Mouse (Mus musculus): ENCODE data around the gene Slc5a3. TPM values are rescaled to one million over a fixed set of nuclear protein-coding genes. Genes with fewer than 3 reads are reported as not detected.

Gene Slc5a3
- total and polyA plus RNA-seq, 3 experiments, result 2.9 to 6.7 TPM; not detected in 1

DNA sequence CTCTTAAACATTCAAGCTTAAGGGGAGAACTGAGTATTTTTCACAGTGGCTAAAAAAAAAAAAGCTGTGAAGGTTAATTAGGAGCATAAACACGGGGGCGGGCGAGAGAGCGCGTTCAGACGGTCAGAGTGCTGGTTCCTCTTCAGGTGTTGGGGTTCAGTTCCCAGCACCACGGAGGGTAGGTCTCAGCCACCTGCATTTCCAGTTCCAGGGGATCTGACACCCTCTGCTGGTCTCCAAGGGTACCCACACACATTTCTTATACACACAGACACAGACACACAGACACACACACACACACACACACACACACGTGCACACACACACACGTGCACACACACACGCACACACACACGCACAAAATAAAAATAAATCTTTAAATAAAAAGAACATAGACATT is 18.2 kb upstream of the Slc5a3 start:
- DNase-seq (ENCODE audit: low read depth, low spot score), result no peak
- H3K27ac ChIP-seq (ENCODE audit: control insufficient read depth, low read depth, low read length), result no peak overlapping the region
- no peak overlapping the region for H3K9ac ChIP-seq (ENCODE audit: control insufficient read depth, low read depth, low read length, poor library complexity, severe bottlenecking)

DNA sequence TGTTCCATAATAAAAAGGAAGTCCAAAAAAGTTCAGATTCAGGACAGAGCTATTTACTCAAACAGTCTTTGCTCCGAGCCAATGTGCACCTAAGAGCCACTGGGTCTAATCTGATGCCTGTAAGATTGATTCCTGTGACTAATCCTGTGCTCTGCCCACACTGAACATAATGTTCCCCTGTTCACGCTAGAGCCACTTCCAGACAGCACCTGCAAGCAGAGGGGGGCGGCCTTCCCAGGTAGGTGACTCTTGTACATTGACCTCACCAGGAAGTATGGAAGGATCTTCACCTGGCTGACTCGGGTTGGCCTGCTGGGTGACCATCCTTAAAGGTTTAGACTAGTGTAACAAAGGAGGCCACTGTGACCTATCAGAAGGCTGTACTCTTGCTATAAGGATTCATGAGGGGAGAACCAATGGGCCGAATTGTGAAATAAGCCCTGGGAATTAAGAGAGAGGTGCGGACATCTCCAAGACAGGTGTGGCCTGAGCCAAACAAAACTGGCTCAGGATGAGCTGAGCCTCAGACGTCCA is 6.3 kb upstream of the Slc5a3 start:
- Histone ChIP-seq H3K9me3 (replicated peaks; ENCODE audit: insufficient read depth, low read length) (no peaks in the 10 kb centered on the region), H3K27me3 (ENCODE audit: control insufficient read depth in 1 of 2, insufficient read depth in 2 of 2, low read length in 2 of 2) (peaks cover 0 to 3% of the 10 kb centered on the region in 2 experiments; a peak in 3 of 4 replicates), H3K79me2 (ENCODE audit: control insufficient read depth, insufficient read depth, low read length, poor library complexity) (no peaks in the 10 kb centered on the region), H3K9ac (ENCODE audit: control insufficient read depth, low read depth, low read length, poor library complexity, severe bottlenecking) (no peak overlapping the region), H3K36me3 (ENCODE audit: control insufficient read depth in 1 of 2, insufficient read depth in 2 of 2, low read length in 2 of 2) (no peaks in the 10 kb centered on the region), H3K4me3 (ENCODE audit: control insufficient read depth in 1 of 2, insufficient read depth in 1 of 2, low read depth in 2 of 2, low read length in 2 of 2) (no peak overlapping the region), H3K27ac (ENCODE audit: control insufficient read depth, low read depth, low read length) (no peak overlapping the region), H3K4me1 (ENCODE audit: control insufficient read depth in 1 of 2, insufficient read depth in 2 of 2, low read length in 2 of 2) (no peaks in the 10 kb centered on the region)
- no peak for DNase-seq (ENCODE audit: low read depth, low spot score)
- TF ChIP-seq USF2 (IDR thresholded peaks at IDR 0.05; ENCODE audit: borderline replicate concordance in 1 of 2, insufficient read depth in 1 of 2, low read depth in 1 of 2, low read length in 2 of 2) (no peak), SMC3 (IDR thresholded peaks at IDR 0.05; ENCODE audit: low read depth, low read length) (no peak), RCOR1 (IDR thresholded peaks at IDR 0.05; ENCODE audit: low read depth, low read length) (no peak)

More for the DNA sequence above, 18.2 kb upstream of the Slc5a3 start:
- H3K79me2 ChIP-seq (ENCODE audit: control insufficient read depth, insufficient read depth, low read length, poor library complexity), result no peaks in the 10 kb centered on the region
- H3K4me3 ChIP-seq (ENCODE audit: control insufficient read depth in 1 of 2, insufficient read depth in 1 of 2, low read depth in 2 of 2, low read length in 2 of 2), result no peak overlapping the region
- no peak for TF ChIP-seq ZMIZ1 (IDR thresholded peaks at IDR 0.05; ENCODE audit: low read depth, low read length)
- peaks cover 0 to 12% of the 10 kb centered on the region in 2 experiments for H3K27me3 ChIP-seq (ENCODE audit: control insufficient read depth in 1 of 2, insufficient read depth in 2 of 2, low read length in 2 of 2)
- no peaks in the 10 kb centered on the region for H3K36me3 ChIP-seq (ENCODE audit: control insufficient read depth in 1 of 2, insufficient read depth in 2 of 2, low read length in 2 of 2)
- H3K9me3 ChIP-seq (replicated peaks; ENCODE audit: insufficient read depth, low read length), result no peaks in the 10 kb centered on the region
- no peaks in the 10 kb centered on the region for H3K4me1 ChIP-seq (ENCODE audit: control insufficient read depth in 1 of 2, insufficient read depth in 2 of 2, low read length in 2 of 2)

DNA sequence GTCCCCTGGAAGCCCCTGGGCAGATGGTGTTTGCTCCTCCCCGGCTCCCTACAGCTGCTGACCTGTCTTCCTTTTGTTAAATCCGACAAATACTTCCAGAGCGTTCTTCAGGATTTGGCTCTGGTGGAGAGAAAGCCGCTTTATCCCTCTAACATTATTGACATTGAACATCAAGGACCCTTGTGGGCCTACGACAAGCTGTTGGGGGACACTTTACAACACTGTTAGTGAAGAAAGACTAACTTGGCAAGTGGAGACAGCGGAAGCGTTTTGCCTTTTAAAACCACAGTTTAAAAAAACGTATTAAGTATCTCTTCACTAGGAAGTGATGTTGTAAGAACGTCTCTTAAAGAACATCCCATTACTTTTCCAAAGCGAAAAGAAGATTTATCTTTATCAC is 5.6 kb upstream of the Slc5a3 start:
- Histone ChIP-seq H3K9ac (ENCODE audit: control insufficient read depth, low read depth, low read length, poor library complexity, severe bottlenecking) (no peak overlapping the region), H3K4me3 (ENCODE audit: control insufficient read depth in 1 of 2, insufficient read depth in 1 of 2, low read depth in 2 of 2, low read length in 2 of 2) (no peak overlapping the region), H3K36me3 (ENCODE audit: control insufficient read depth in 1 of 2, insufficient read depth in 2 of 2, low read length in 2 of 2) (no peaks in the 10 kb centered on the region), H3K27ac (ENCODE audit: control insufficient read depth, low read depth, low read length) (no peak overlapping the region), H3K9me3 (replicated peaks; ENCODE audit: insufficient read depth, low read length) (no peaks in the 10 kb centered on the region), H3K4me1 (ENCODE audit: control insufficient read depth in 1 of 2, insufficient read depth in 2 of 2, low read length in 2 of 2) (no peaks in the 10 kb centered on the region), H3K27me3 (ENCODE audit: control insufficient read depth in 1 of 2, insufficient read depth in 2 of 2, low read length in 2 of 2) (peaks cover 0 to 3% of the 10 kb centered on the region in 2 experiments; a peak in 2 of 4 replicates), H3K79me2 (ENCODE audit: control insufficient read depth, insufficient read depth, low read length, poor library complexity) (no peaks in the 10 kb centered on the region; the same call in 1 of the 2 replicates)
- no peak for DNase-seq (ENCODE audit: low read depth, low spot score)
- TF ChIP-seq KAT2A (conservative IDR thresholded peaks at IDR 0.05; ENCODE audit: low read depth, low read length) (no peak), RCOR1 (IDR thresholded peaks at IDR 0.05; ENCODE audit: low read depth, low read length) (no peak), USF2 (IDR thresholded peaks at IDR 0.05; ENCODE audit: borderline replicate concordance in 1 of 2, insufficient read depth in 1 of 2, low read depth in 1 of 2, low read length in 2 of 2) (no peak), ZNF384 (IDR thresholded peaks at IDR 0.05; ENCODE audit: low read depth, low read length) (no peak), NRF1 (IDR thresholded peaks at IDR 0.05; ENCODE audit: insufficient read depth, low read depth, low read length, poor library complexity, severe bottlenecking) (no peak), MXI1 (IDR thresholded peaks at IDR 0.05; ENCODE audit: low read depth, low read length) (no peak), HCFC1 (IDR thresholded peaks at IDR 0.05; ENCODE audit: low read depth, low read length) (no peak)

Measured in MEL (cell line).